Mouse (Mus musculus): ENCODE data around the gene Stoml1. TPM values are rescaled to one million over a fixed set of nuclear protein-coding genes. Genes with fewer than 3 reads are reported as not detected.

Stoml1 gene
- total and polyA plus RNA-seq, 3 experiments, result 35.4 to 40.7 (median 35.4) TPM

DNA sequence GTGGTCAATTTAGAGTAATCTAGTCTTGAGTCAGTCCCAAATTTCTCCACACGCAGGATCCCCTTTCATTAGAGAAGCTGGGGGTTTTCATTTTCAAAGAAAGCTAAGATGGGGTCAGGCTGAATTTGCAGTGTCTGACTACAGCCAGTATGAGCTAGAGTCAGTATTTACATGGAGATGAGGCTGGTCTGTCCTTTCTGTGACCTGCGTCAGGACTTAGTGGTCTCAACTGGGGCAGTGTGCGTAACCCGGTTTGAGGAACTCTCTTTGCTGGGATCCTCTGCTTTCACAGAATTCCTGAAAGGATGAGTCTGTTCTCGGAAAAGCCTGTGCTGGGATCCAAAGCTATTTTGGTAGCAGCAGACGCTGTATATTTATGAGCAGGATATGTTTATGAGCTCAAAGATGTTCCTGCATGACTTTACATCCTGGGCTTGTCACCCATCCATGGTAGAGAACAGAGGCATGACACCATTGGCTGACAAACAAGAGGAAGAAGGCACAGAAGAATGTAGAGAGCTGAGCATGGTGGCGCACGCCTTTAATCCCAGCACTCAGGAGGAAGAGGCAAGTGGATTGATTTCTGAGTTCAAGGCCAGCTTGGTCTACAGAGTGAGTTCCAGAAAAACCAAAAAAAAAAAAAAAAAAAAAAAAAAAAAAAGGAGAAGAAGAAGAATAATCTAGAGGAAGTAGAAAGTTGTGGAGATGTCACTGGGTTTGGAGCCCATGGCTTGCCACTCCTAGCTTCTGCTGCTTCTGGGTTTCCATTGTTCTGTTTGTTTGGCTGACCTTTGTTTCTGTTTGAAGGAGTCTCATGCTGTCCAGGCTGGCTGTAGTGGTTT lies 43.3 kb upstream of the Stoml1 start:
- Histone ChIP-seq H3K27ac (ENCODE audit: insufficient read depth, low read depth) (no peak overlapping the region), H3K9ac (ENCODE audit: insufficient read depth, low read depth) (no peak overlapping the region), H3K79me2 (replicated peaks; ENCODE audit: control insufficient read depth, extremely low read depth, insufficient read depth, poor library complexity, severe bottlenecking) (no peaks in the 10 kb centered on the region), H3K4me1 (ENCODE audit: control insufficient read depth in 1 of 2, insufficient read depth in 2 of 2) (peaks cover 0 to 12% of the 10 kb centered on the region in 2 experiments; a peak in 2 of 4 replicates), H3K4me2 (ENCODE audit: insufficient read depth, low read depth, poor library complexity, severe bottlenecking) (no peak overlapping the region), H3K9me3 (replicated peaks; ENCODE audit: low read length) (no peaks in the 10 kb centered on the region), H3K36me3 (replicated peaks in 1 of 2; ENCODE audit: control insufficient read depth in 1 of 2, insufficient read depth in 1 of 2, low read length in 1 of 2) (no peaks in the 10 kb centered on the region), H3K27me3 (replicated peaks) (peaks cover 4% of the 10 kb centered on the region), H3K4me3 (replicated peaks in 1 of 3; ENCODE audit: low read depth in 2 of 3, low read length in 2 of 3, poor library complexity in 1 of 3) (no peak overlapping the region)
- dilution Hi-C loops (cut with MboI; ENCODE audit: extremely low pct_ligation_motif_present, extremely low pct_unique_long_range_greater_than_20kb, low sequenced_read_pairs), result no loop called here
- no peak for TF ChIP-seq JUND (conservative IDR thresholded peaks at IDR 0.05; ENCODE audit: low read depth, low read length)
- no peak for TF ChIP-seq CHD2 (IDR thresholded peaks at IDR 0.05; ENCODE audit: low read length)
- TF ChIP-seq NRF1 (IDR thresholded peaks at IDR 0.05; ENCODE audit: low read depth, low read length), result no peak
- TF ChIP-seq NELFE (IDR thresholded peaks at IDR 0.05; ENCODE audit: low read depth, low read length), result no peak
- TF ChIP-seq HCFC1 (IDR thresholded peaks at IDR 0.05; ENCODE audit: low read depth, low read length), result no peak
- no peak for TF ChIP-seq ZKSCAN1 (IDR thresholded peaks at IDR 0.05; ENCODE audit: borderline replicate concordance, low read depth, low read length)
- TF ChIP-seq POLR2A (IDR thresholded peaks at IDR 0.05; ENCODE audit: low read depth, low read length), result no peak
- no peak for TF ChIP-seq KAT2A (IDR thresholded peaks at IDR 0.05; ENCODE audit: insufficient replicate concordance, low read length)
- no peak for TF ChIP-seq CTCF (conservative IDR thresholded peaks at IDR 0.05 in 1 of 2, IDR thresholded peaks at IDR 0.05 in 1 of 2; ENCODE audit: low read depth in 2 of 2, low read length in 2 of 2)
- no peak for TF ChIP-seq IRF4 (IDR thresholded peaks at IDR 0.05; ENCODE audit: low read depth, low read length)
- no peak for TF ChIP-seq GABPA (IDR thresholded peaks at IDR 0.05; ENCODE audit: insufficient replicate concordance, low read depth, low read length)
- TF ChIP-seq RCOR1 (conservative IDR thresholded peaks at IDR 0.05; ENCODE audit: low read depth, low read length), result no peak
- no peak for TF ChIP-seq PAX5 (IDR thresholded peaks at IDR 0.05; ENCODE audit: low read length)
- TF ChIP-seq CHD1 (IDR thresholded peaks at IDR 0.05; ENCODE audit: low read depth, low read length), result no peak
- in situ Hi-C loops (cut with MboI; ENCODE audit: low pct_ligation_motif_present, low pct_unique_long_range_greater_than_20kb, low sequenced_read_pairs), result loop anchor here (5.0 kb wide), 1 partner anchor 177 kb away; no protein-coding TSS in a partner anchor
- no peak for DNase-seq (ENCODE audit: extremely low read depth)

DNA sequence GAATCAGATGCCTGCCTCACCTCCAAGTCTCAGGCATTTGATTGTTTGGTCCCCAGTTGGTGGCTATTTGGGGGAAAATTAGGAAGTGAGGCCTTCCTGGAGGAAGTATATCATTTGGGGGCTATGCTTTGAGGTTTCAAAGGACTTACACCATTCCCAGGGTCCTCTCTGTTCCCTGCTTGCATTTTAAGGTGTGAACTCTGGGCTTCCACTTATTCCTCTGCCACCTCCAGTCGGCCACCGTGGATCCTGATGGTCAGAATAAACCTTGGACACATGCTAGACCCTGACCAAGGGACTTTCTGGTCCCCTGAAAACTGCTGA lies 42.7 kb upstream of the Stoml1 start:
- Histone ChIP-seq H3K4me2 (ENCODE audit: insufficient read depth, low read depth, poor library complexity, severe bottlenecking) (no peak overlapping the region), H3K9me3 (replicated peaks; ENCODE audit: low read length) (no peaks in the 10 kb centered on the region), H3K79me2 (replicated peaks; ENCODE audit: control insufficient read depth, extremely low read depth, insufficient read depth, poor library complexity, severe bottlenecking) (no peaks in the 10 kb centered on the region), H3K36me3 (replicated peaks in 1 of 2; ENCODE audit: control insufficient read depth in 1 of 2, insufficient read depth in 1 of 2, low read length in 1 of 2) (no peaks in the 10 kb centered on the region), H3K9ac (ENCODE audit: insufficient read depth, low read depth) (no peak overlapping the region), H3K27ac (ENCODE audit: insufficient read depth, low read depth) (no peak overlapping the region), H3K4me1 (ENCODE audit: control insufficient read depth in 1 of 2, insufficient read depth in 2 of 2) (peaks cover 0 to 12% of the 10 kb centered on the region in 2 experiments; a peak in 2 of 4 replicates), H3K4me3 (replicated peaks in 1 of 3; ENCODE audit: low read depth in 2 of 3, low read length in 2 of 3, poor library complexity in 1 of 3) (no peak overlapping the region), H3K27me3 (replicated peaks) (peaks cover 2% of the 10 kb centered on the region)
- TF ChIP-seq CHD1 (IDR thresholded peaks at IDR 0.05; ENCODE audit: low read depth, low read length), result no peak
- TF ChIP-seq EP300 (IDR thresholded peaks at IDR 0.05; ENCODE audit: low read length), result no peak
- TF ChIP-seq HCFC1 (IDR thresholded peaks at IDR 0.05; ENCODE audit: low read depth, low read length), result no peak
- no peak for TF ChIP-seq POLR2AphosphoS2 (IDR thresholded peaks at IDR 0.05; ENCODE audit: low read depth, low read length)
- no peak for TF ChIP-seq SIN3A (IDR thresholded peaks at IDR 0.05; ENCODE audit: low read length)
- no peak for TF ChIP-seq MXI1 (IDR thresholded peaks at IDR 0.05; ENCODE audit: low read depth, low read length)
- TF ChIP-seq JUN (IDR thresholded peaks at IDR 0.05; ENCODE audit: insufficient read depth, low read depth, low read length), result no peak
- no peak for TF ChIP-seq NRF1 (IDR thresholded peaks at IDR 0.05; ENCODE audit: low read depth, low read length)
- TF ChIP-seq RAD21 (IDR thresholded peaks at IDR 0.05; ENCODE audit: low read depth, low read length), result no peak
- TF ChIP-seq CHD2 (IDR thresholded peaks at IDR 0.05; ENCODE audit: low read length), result no peak
- no peak for TF ChIP-seq UBTF (IDR thresholded peaks at IDR 0.05; ENCODE audit: low read depth, low read length)
- TF ChIP-seq E2F4 (IDR thresholded peaks at IDR 0.05; ENCODE audit: insufficient replicate concordance, low read depth, low read length), result no peak
- no peak for TF ChIP-seq ZKSCAN1 (IDR thresholded peaks at IDR 0.05; ENCODE audit: borderline replicate concordance, low read depth, low read length)
- TF ChIP-seq USF2 (conservative IDR thresholded peaks at IDR 0.05; ENCODE audit: low read depth, low read length), result no peak
- no peak for TF ChIP-seq NELFE (IDR thresholded peaks at IDR 0.05; ENCODE audit: low read depth, low read length)
- dilution Hi-C loops (cut with MboI; ENCODE audit: extremely low pct_ligation_motif_present, extremely low pct_unique_long_range_greater_than_20kb, low sequenced_read_pairs), result no loop called here
- no peak for DNase-seq (ENCODE audit: extremely low read depth)
- in situ Hi-C loops (cut with MboI; ENCODE audit: low pct_ligation_motif_present, low pct_unique_long_range_greater_than_20kb, low sequenced_read_pairs), result no loop called here
